Mouse (Mus musculus) liver, embryonic 12.5 days (tissue): ENCODE data around the gene Ldlrad3. TPM values are rescaled to one million over a fixed set of nuclear protein-coding genes. Genes with fewer than 3 reads are reported as not detected.
A peak's percentile ranks its signal among the peaks of the same experiment; 100 is the strongest.

Experiments
- ATAC-seq: fragments of 200-750 bp; cut with Nextera tagmentation; 2 replicates; pipeline ENCODE4 v1.8.0; 2017; ENCODE audit warnings: moderate number of reproducible peaks, mild to moderate bottlenecking, moderate library complexity
- H3K27ac ChIP-seq: fragments of 300-500 bp; sonication (generic); 2 replicates; pipeline ENCODE4 v1.5.1; 2016; ENCODE audit warnings: mild to moderate bottlenecking
- H3K27me3 ChIP-seq: fragments of 300-500 bp; sonication (generic); replicated peaks from 2 replicates; pipeline ENCODE4 v1.6.1; 2016; ENCODE audit warnings: mild to moderate bottlenecking, moderate library complexity
- H3K36me3 ChIP-seq: fragments of 300-500 bp; sonication (generic); 2 replicates; pipeline ENCODE4 v1.6.1; 2016; ENCODE audit warnings: mild to moderate bottlenecking, moderate library complexity
- H3K4me1 ChIP-seq: fragments of 300-500 bp; sonication (generic); 2 replicates; pipeline ENCODE4 v1.6.1; 2016
- H3K4me2 ChIP-seq: fragments of 300-500 bp; sonication (generic); 2 replicates; pipeline ENCODE4 v1.6.1; 2016; ENCODE audit warnings: mild to moderate bottlenecking, moderate library complexity
- H3K4me3 ChIP-seq: fragments of 300-500 bp; sonication (generic); 2 replicates; pipeline ENCODE4 v1.5.1; 2016; ENCODE audit warnings: mild to moderate bottlenecking, moderate library complexity
- H3K9ac ChIP-seq: fragments of 300-500 bp; sonication (generic); 2 replicates; pipeline ENCODE4 v1.6.1; 2016; ENCODE audit warnings: mild to moderate bottlenecking, moderate library complexity
- H3K9me3 ChIP-seq: fragments of 300-500 bp; sonication (generic); replicated peaks from 2 replicates; pipeline ENCODE4 v1.6.1; 2016; ENCODE audit warnings: mild to moderate bottlenecking, moderate library complexity
- WGBS: fragments of 180-500 bp; shearing (Covaris S2); methylation state at CpG from one replicate; pipeline ENCODE4 v1.1.7; 2016; ENCODE audit not compliant: insufficient replicate concordance; 5-methylcytosine and 5-hydroxymethylcytosine counted together
- polyA plus RNA-seq: library from polyadenylated mRNA; unstranded; fragments of >200 nt; fragmentation: Nextera tagmentation; extraction: Ambion mirVana; gene quantifications from 2 replicates; pipeline ENCODE4 v1.2.1, GENCODE M21; 2016

Ldlrad3 gene
- polyA plus RNA-seq, 1 experiment from 2014 or later = 8.2 TPM

DNA sequence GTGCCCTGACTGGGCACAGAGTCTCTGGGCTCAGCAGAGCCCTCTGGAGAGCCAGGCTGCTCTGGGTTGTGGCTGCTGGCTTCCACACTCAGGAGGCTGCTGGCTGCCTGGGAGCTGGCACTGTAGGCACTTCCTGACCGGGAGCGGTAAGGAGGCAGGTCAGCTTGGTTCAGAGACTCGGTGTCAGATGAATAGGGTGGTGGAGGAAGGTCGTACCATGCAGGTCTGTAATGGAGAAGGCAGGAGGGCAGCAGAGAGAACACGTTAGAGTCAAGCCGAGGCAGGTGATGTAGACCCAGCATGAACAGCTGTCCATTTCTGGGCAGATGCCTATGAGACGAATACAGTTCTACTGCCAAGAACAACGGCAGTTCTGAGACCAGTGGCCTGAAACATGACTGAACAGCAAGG lies 233.2 kb downstream of the Ldlrad3 start:
- Histone ChIP-seq H3K4me3 (no peak overlapping the region), H3K36me3 (no peaks in the 10 kb centered on the region), H3K4me1 (0 out of 2 replicates have a peak, but pooled peaks cover 6% of the 10 kb centered on the region), H3K9me3 (no peaks in the 10 kb centered on the region), H3K4me2 (no peak overlapping the region), H3K9ac (no peak overlapping the region), H3K27ac (no peak overlapping the region), H3K27me3 (no peaks in the 10 kb centered on the region)
- WGBS = 76% methylated on average over 8 of the region's 8 CpGs
- no peak for ATAC-seq

GRCm38 (mm10) chr2:101950716-101951520 lies 235.3 kb downstream of the Ldlrad3 start:
- no peak for ATAC-seq

DNA sequence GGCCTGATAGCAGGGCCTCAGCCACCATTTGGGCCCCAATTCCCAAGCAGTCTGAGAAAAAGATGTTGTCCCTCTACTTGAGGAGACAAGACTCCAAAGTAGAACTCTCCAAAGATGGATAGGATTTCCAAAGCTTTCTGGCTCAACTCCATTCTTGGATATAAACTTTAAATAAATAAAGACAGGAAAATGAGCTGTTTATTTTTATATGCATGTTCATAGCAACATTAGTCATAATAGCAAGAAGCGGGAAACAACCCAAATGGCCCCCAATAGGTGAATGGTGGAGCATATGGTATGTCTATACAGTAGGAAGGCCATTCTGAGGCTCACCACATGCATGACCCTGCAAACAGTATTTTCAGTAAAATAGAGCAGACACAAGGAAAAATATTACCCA lies 251.2 kb downstream of the Ldlrad3 start:
- H3K27ac ChIP-seq = no peak overlapping the region
- 69% methylated on average over 1 of the region's 1 CpGs for WGBS
- no peak for ATAC-seq

More at GRCm38 (mm10) chr2:101950716-101951520, 235.3 kb downstream of the Ldlrad3 start:
- Histone ChIP-seq H3K36me3 (no peaks in the 10 kb centered on the region), H3K9ac (no peak overlapping the region), H3K27me3 (no peaks in the 10 kb centered on the region), H3K4me3 (no peak overlapping the region), H3K4me2 (no peak overlapping the region), H3K9me3 (no peaks in the 10 kb centered on the region), H3K27ac (no peak overlapping the region), H3K4me1 (0 out of 2 replicates have a peak, but pooled peaks cover under 1% of the 10 kb centered on the region)
- 62% methylated on average over 7 of the region's 7 CpGs for WGBS

DNA sequence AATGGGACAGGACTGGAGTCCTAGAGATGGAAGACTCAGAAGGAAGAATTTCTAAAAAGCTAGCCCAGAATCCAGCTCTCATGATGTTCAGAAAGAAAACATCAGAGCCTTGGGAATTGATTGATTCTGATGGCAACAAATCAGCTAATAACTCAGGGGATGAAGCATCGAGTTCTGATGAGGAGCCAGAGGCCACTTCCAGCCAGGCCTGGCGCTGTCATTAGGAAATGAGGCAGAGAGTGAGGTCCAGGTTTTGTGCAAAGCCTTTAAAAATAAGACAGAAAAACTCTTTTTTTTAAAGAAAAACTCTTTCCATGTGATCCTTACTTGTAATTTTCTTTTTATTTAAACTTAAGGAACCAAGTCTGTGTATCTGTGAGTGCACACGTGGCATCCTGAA lies 252.9 kb downstream of the Ldlrad3 start:
- Histone ChIP-seq H3K9me3 (no peaks in the 10 kb centered on the region), H3K36me3 (no peaks in the 10 kb centered on the region), H3K27ac (no peak overlapping the region), H3K4me2 (no peak overlapping the region), H3K27me3 (no peaks in the 10 kb centered on the region), H3K4me3 (no peak overlapping the region), H3K9ac (no peak overlapping the region), H3K4me1 (no peaks in the 10 kb centered on the region)
- no peak for ATAC-seq
- 64% methylated on average over 3 of the region's 3 CpGs for WGBS

More for the DNA sequence above, 251.2 kb downstream of the Ldlrad3 start:
- Histone ChIP-seq H3K36me3 (no peaks in the 10 kb centered on the region), H3K9ac (no peak overlapping the region), H3K27me3 (no peaks in the 10 kb centered on the region), H3K4me2 (no peak overlapping the region), H3K4me1 (no peaks in the 10 kb centered on the region), H3K9me3 (no peaks in the 10 kb centered on the region), H3K4me3 (no peak overlapping the region)

GRCm38 (mm10) chr2:101932169-101932936 lies 253.8 kb downstream of the Ldlrad3 start:
- WGBS = 73% methylated on average over 14 of the region's 14 CpGs
- H3K9ac ChIP-seq = no peak overlapping the region
- ATAC-seq = no peak
- no peaks in the 10 kb centered on the region for H3K36me3 ChIP-seq
- H3K4me1 ChIP-seq = no peaks in the 10 kb centered on the region
- no peak overlapping the region for H3K27ac ChIP-seq
- H3K27me3 ChIP-seq = no peaks in the 10 kb centered on the region
- H3K9me3 ChIP-seq = no peaks in the 10 kb centered on the region
- H3K4me3 ChIP-seq = no peak overlapping the region
- no peak overlapping the region for H3K4me2 ChIP-seq

- 0 out of 2 replicates have a peak, but pooled peaks cover 4% of the 10 kb centered on the region for H3K4me1 ChIP-seq
- ATAC-seq = no peak
- no peak overlapping the region for H3K27ac ChIP-seq
- no peak overlapping the region for H3K9ac ChIP-seq
- 70% methylated on average over 12 of the region's 12 CpGs for WGBS
- no peaks in the 10 kb centered on the region for H3K27me3 ChIP-seq
- no peak overlapping the region for H3K4me3 ChIP-seq
- no peak overlapping the region for H3K4me2 ChIP-seq
- H3K9me3 ChIP-seq = no peaks in the 10 kb centered on the region
- H3K36me3 ChIP-seq = no peaks in the 10 kb centered on the region
These were observed 260.5 kb downstream of the Ldlrad3 start for GRCm38 (mm10) chr2:101925591-101926188.

DNA sequence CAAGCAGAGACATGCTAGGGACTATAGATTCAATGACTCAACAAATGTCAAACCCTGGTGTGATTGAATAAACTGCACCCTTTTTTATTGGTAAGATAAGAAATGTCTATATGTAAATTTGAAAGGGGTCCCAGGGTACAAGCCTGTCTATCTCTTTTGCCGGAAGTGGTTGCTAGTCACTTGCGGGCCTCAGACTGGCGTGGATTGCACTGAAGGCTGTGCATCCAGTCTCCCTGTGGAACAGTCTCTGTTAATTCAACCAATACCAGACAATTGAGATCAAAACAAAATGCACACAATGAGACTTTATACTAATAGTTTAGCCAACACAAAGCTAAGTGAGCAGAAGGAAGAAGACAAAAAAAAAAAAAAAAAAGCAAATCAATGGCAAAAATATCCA lies 261.0 kb downstream of the Ldlrad3 start:
- H3K27ac ChIP-seq = no peak overlapping the region
- 72% methylated on average over 3 of the region's 3 CpGs for WGBS
- H3K4me2 ChIP-seq = no peak overlapping the region
- H3K9ac ChIP-seq = no peak overlapping the region
- no peaks in the 10 kb centered on the region for H3K36me3 ChIP-seq
- no peak for ATAC-seq
- H3K4me3 ChIP-seq = no peak overlapping the region
- no peaks in the 10 kb centered on the region for H3K27me3 ChIP-seq
- 0 out of 2 replicates have a peak, but pooled peaks cover 4% of the 10 kb centered on the region for H3K4me1 ChIP-seq
- no peaks in the 10 kb centered on the region for H3K9me3 ChIP-seq

DNA sequence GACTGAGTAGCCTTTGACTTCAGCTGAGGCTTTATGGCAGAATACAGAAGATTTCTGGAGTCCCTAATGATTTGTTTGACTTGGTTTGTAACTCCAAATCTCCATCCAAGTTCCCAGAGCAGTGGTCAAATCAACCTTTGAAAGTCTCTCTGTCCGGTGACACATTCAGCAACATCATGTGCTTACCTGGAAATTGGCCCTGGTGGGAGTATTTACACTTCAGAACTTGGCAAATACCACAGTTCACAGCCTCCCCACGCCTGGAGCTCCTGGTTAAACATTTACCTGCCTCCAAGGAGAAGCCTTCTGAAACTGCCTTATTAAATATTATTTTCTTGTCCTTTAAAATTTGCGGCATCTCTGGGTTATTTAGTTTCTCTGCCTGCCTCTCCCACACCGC lies 263.0 kb downstream of the Ldlrad3 start:
- peak; percentile 59; the same call in 1 of the 2 replicates for ATAC-seq
- Histone ChIP-seq H3K9ac (no peak overlapping the region), H3K36me3 (no peaks in the 10 kb centered on the region), H3K27me3 (no peaks in the 10 kb centered on the region), H3K9me3 (no peaks in the 10 kb centered on the region), H3K4me1 (0 out of 2 replicates have a peak, but pooled peaks cover 4% of the 10 kb centered on the region), H3K4me2 (no peak overlapping the region), H3K4me3 (no peak overlapping the region), H3K27ac (no peak overlapping the region)
- 60% methylated on average over 4 of the region's 4 CpGs for WGBS

DNA sequence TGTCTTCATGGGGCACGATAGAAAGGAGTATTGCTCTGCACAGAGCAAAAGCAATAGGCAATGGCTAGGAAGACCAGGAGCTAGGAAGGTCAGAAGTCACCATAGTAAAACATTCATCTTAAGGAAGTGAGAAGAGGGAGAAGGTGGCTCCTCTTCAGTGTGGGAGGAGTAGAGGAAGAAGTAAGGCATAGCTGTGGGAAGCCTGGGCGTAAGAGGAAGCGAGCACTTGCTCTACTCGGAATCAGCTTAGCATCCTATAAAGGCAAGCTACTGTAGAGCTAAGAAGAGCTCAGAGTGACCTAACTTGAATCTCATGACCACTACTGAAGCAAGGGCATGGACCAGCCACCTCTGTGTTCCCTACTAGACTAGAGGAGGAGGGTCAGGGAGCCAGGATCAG lies 263.9 kb downstream of the Ldlrad3 start:
- Histone ChIP-seq H3K9me3 (no peaks in the 10 kb centered on the region), H3K4me1 (0 out of 2 replicates have a peak, but pooled peaks cover 4% of the 10 kb centered on the region), H3K27ac (no peak overlapping the region), H3K27me3 (no peaks in the 10 kb centered on the region), H3K9ac (no peak overlapping the region), H3K4me3 (no peak overlapping the region), H3K36me3 (no peaks in the 10 kb centered on the region), H3K4me2 (no peak overlapping the region)
- no peak for ATAC-seq
- WGBS = 63% methylated on average over 4 of the region's 4 CpGs

DNA sequence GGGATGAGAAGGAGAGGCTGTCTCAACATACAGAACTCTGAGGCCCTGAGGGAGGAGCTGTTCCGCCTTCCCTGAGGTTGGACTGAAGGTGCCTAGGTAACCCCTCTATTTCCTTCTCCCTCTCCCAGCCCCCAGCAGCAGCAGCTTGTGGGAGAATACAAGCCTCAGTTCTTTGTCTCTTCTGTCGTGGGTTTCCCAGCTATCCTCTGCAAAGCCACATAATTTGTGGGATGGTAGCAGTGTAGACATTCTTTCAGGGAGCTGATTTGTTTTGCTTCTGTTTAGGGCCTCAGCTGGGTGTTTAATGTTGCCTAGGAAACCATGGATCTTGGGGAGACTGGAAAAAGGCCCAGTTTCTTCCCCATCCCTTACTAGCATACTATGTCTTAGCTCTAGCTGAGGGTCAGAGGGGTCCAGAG lies 266.0 kb downstream of the Ldlrad3 start:
- H3K9me3 ChIP-seq = no peaks in the 10 kb centered on the region
- 0 out of 2 replicates have a peak, but pooled peaks cover 4% of the 10 kb centered on the region for H3K4me1 ChIP-seq
- no peak overlapping the region for H3K9ac ChIP-seq
- WGBS = 47% methylated on average over 2 of the region's 2 CpGs
- H3K36me3 ChIP-seq = no peaks in the 10 kb centered on the region
- no peak overlapping the region for H3K4me2 ChIP-seq
- no peaks in the 10 kb centered on the region for H3K27me3 ChIP-seq
- H3K4me3 ChIP-seq = no peak overlapping the region
- H3K27ac ChIP-seq = no peak overlapping the region
- no peak for ATAC-seq

DNA sequence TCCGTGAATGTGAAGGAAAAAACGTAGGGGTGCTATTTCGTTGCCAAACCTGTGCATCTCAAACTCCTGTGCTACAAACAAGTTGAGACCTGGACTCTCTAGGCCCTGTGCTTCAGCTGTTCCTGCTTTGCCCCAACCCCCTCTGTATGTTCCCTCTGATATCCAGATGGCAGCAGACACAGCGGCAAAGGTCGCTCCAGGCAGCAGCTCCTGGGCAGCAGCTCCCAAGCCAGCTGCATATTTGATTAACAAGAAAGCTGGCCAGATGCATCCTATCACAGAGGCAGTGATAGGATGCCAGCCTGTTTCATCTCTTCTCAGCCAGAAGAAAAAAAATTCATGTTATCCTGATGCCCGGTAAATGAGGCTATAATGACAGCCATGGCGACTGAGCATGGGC lies 267.7 kb downstream of the Ldlrad3 start:
- 73% methylated on average over 7 of the region's 7 CpGs for whole genome bisulfite sequencing
- Histone ChIP-seq H3K27me3 (no peaks in the 10 kb centered on the region), H3K9ac (no peak overlapping the region), H3K4me1 (0 out of 2 replicates have a peak, but pooled peaks cover 4% of the 10 kb centered on the region), H3K36me3 (no peaks in the 10 kb centered on the region), H3K9me3 (no peaks in the 10 kb centered on the region), H3K4me2 (no peak overlapping the region), H3K27ac (no peak overlapping the region), H3K4me3 (no peak overlapping the region)
- no peak for ATAC-seq
